Mouse (Mus musculus) forebrain, embryonic 16.5 days (tissue): ENCODE measurements around the gene Usp22. TPM values are rescaled to one million over a fixed set of nuclear protein-coding genes. Genes with fewer than 3 reads are reported as not detected.

ENCODE experiments used
- ATAC-seq: fragments of 200-750 bp; cut with Nextera tagmentation; 2 replicates; pipeline ENCODE4 v1.8.0; 2017; ENCODE audit warnings: mild to moderate bottlenecking, moderate library complexity
- H3K27ac ChIP-seq: fragments of 300-500 bp; sonication (generic); 2 replicates; pipeline ENCODE4 v1.5.1; 2014; ENCODE audit warnings: low read length, control low read depth
- H3K27me3 ChIP-seq: fragments of 300-500 bp; sonication (generic); replicated peaks from 2 replicates; pipeline ENCODE4 v1.6.1; 2014; ENCODE audit warnings: low read length; ENCODE audit not compliant: control insufficient read depth, insufficient read depth
- H3K36me3 ChIP-seq: fragments of 300-500 bp; sonication (generic); 2 replicates; pipeline ENCODE4 v1.6.1; 2014; ENCODE audit not compliant: control insufficient read depth, insufficient read depth
- H3K4me1 ChIP-seq: fragments of 300-500 bp; sonication (generic); replicated peaks from 2 replicates; pipeline ENCODE4 v1.6.1; 2014; ENCODE audit warnings: low read length; ENCODE audit not compliant: control insufficient read depth, insufficient read depth
- H3K4me2 ChIP-seq: fragments of 300-500 bp; sonication (generic); 2 replicates; pipeline ENCODE4 v1.6.1; 2014; ENCODE audit warnings: mild to moderate bottlenecking, low read length, control low read depth
- H3K4me3 ChIP-seq: fragments of 300-500 bp; sonication (generic); replicated peaks from 2 replicates; pipeline ENCODE4 v1.5.1; 2014; ENCODE audit warnings: mild to moderate bottlenecking, low read length, control low read depth
- H3K9ac ChIP-seq: fragments of 300-500 bp; sonication (generic); replicated peaks from 2 replicates; pipeline ENCODE4 v1.6.1; 2014; ENCODE audit warnings: low read depth, low read length, control low read depth
- H3K9me3 ChIP-seq: fragments of 300-500 bp; sonication (generic); 2 replicates; pipeline ENCODE4 v1.6.1; 2016; ENCODE audit warnings: low read length; ENCODE audit not compliant: control insufficient read depth
- WGBS: fragments of 180-500 bp; shearing (Covaris S2); extraction: QIAGEN DNeasy Blood & Tissue Kit; methylation state at CpG from one replicate; pipeline ENCODE4 v1.1.7; 2014; 5-methylcytosine and 5-hydroxymethylcytosine counted together
- polyA plus RNA-seq: library from polyadenylated mRNA; unstranded; fragments of >200 nt; fragmentation: Nextera tagmentation; extraction: Ambion mirVana; gene quantifications from 2 replicates; pipeline ENCODE4 v1.2.1, GENCODE M21; 2015

The Usp22 gene
- 479 and 501 TPM in 2 replicates for polyA plus RNA-seq

DNA sequence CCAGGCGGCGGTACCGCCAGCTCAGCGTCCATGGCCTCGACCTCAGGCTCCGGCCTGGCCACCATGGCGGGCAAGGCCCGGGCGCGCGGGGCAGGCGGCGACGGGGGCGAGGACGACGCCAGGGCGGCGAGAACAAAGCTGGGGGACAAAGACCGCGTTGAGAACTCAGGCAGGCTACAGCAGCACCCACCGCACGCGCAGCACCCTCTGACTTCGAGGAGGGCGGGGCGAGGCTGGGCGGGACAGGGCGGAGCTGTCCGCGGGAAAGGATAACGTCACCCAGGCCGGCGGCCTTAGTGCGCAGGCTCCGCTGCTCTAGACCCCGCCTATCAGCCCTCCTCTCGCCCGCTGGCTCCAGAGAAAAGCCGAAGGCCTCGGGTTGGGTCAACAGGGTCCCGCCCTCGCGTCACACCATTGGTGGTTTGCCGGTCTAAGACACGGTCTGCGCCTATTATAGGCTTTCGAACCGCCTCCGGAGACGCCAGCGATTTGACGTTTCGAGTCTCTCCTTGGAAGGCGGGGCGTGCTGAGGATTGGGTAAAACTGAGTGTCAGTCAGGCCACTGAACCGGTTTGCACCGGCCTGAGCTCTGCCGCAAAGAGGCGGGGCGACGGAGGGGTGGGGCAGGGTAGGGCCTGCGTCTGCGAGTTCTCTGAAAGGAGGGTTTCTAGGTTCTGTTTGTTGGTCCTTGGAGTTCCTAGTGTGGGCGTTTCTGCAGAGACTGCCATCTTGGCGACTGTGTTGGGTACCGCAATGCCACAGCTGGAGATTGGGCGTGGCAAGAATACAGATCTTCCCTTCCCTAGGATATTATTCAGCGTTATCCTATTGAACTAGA, at the start of gene Usp22:
Usp22 (minus strand) TSS at position 235 of the 838 bp plus-strand sequence.
- peak within 1 kb of the TSS; percentile 100 for H3K4me3 ChIP-seq
- WGBS: under 1% methylated on average over 68 of the region's 69 CpGs
- peak within 1 kb of the TSS; percentile 100 for H3K27ac ChIP-seq
- H3K9ac ChIP-seq: peak within 1 kb of the TSS; percentile 100
- H3K9me3 ChIP-seq: no peaks in the 10 kb centered on the region
- peaks cover 38% of the 10 kb centered on the region for H3K4me1 ChIP-seq
- no peaks in the 10 kb centered on the region for H3K36me3 ChIP-seq
- no peaks in the 10 kb centered on the region for H3K27me3 ChIP-seq
- ATAC-seq: peak; percentile 95
- peak within 1 kb of the TSS; percentile 77 for H3K4me2 ChIP-seq

DNA sequence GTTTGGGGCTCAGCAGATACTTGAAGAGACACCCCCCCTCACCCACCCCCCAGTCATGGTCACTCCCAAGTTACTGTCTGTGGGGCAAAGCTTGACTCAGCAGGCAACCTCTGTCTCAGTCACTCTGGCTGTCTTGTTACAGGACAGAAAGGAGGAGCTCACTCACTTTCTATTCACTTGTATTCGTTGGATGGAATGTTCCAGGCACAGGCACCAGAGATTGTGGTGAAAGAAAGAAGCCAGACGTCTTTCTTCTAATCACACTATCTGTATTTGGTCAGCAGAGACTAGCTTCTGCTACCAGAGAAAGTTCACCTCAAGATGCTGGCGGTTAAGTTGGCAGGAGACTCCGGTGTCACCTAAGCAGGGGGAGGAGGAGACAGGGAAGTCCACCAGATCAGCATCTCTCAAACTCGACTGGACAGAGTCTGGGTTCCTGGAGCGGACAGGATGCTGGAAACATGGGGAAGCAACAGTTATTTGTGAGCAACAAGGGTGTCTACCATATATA, 49.4 kb upstream of the Usp22 start:
- no peak overlapping the region for H3K4me3 ChIP-seq
- peaks cover 10% of the 10 kb centered on the region; the same call in 1 of the 2 replicates for H3K4me1 ChIP-seq
- H3K27ac ChIP-seq: no peak overlapping the region
- H3K4me2 ChIP-seq: no peak overlapping the region
- 82% methylated on average over 6 of the region's 6 CpGs for WGBS
- ATAC-seq: no peak
- H3K36me3 ChIP-seq: no peaks in the 10 kb centered on the region
- no peaks in the 10 kb centered on the region for H3K27me3 ChIP-seq
- H3K9me3 ChIP-seq: no peaks in the 10 kb centered on the region
- H3K9ac ChIP-seq: no peak overlapping the region

DNA sequence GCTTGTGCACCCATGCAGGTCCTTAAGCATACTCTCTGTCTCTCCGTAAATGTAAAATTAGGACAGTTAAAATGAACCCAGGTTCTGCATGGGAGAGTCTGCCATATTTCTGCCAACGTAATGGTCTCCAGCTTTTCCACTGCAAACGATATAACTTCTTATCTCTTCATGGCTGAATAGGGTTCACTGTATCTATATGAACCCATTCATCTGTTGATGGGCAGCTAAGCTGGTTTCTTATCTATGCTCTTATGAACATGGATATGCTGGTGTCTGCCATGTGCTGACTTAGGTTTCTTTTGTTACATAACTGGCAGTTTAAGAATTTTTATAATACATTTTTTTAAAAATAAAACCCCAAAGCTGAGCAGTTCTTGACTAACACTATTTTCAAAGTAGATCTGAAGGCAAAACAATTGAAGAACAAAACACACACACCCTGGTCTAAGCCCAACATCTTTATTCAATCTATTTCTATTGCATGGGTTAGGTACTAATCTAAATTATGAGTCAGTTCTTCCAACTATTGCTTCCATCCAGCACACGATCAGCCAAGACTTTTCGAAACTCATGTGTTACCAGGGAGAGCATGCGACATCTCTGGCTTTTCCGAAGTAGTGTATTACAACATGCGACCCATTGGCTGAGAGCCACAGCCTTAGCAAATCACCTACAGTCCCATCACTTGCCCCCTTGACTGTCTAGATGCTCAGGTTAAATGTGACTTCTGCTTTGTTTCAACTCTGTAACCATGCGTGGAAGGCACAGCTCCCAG, 48.3 kb upstream of the Usp22 start:
- H3K9ac ChIP-seq: no peak overlapping the region
- ATAC-seq: no peak
- H3K27me3 ChIP-seq: no peaks in the 10 kb centered on the region
- H3K9me3 ChIP-seq: no peaks in the 10 kb centered on the region
- H3K27ac ChIP-seq: no peak overlapping the region
- peaks cover 10% of the 10 kb centered on the region; the same call in 1 of the 2 replicates for H3K4me1 ChIP-seq
- 86% methylated on average over 9 of the region's 9 CpGs for WGBS
- no peak overlapping the region for H3K4me3 ChIP-seq
- no peak overlapping the region for H3K4me2 ChIP-seq
- no peaks in the 10 kb centered on the region for H3K36me3 ChIP-seq

DNA sequence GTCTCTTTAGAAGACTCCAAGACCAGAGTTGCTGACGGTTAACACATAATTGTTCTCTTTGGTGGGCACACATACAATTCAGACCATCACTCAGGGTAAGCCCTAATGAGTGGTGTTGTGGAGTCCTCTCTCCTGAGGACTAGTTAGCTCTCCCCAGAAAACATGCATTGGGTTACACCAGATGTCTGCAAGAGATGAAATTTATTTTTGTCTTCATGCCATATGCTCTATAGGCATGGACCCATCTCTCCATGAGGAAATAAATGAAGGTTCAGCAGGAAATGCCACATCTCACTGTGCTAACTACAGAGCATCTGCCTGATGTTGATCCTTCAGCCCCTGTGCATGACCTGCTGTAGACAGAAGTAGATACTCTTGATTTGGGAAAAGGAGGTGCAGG, 47.2 kb upstream of the Usp22 start:
- Histone ChIP-seq H3K27ac (no peak overlapping the region), H3K9ac (no peak overlapping the region), H3K4me2 (no peak overlapping the region), H3K36me3 (no peaks in the 10 kb centered on the region), H3K27me3 (no peaks in the 10 kb centered on the region), H3K9me3 (no peaks in the 10 kb centered on the region), H3K4me3 (no peak overlapping the region), H3K4me1 (peaks cover 10% of the 10 kb centered on the region; the same call in 1 of the 2 replicates)
- ATAC-seq: no peak
- WGBS: 71% methylated on average over 1 of the region's 1 CpGs

DNA sequence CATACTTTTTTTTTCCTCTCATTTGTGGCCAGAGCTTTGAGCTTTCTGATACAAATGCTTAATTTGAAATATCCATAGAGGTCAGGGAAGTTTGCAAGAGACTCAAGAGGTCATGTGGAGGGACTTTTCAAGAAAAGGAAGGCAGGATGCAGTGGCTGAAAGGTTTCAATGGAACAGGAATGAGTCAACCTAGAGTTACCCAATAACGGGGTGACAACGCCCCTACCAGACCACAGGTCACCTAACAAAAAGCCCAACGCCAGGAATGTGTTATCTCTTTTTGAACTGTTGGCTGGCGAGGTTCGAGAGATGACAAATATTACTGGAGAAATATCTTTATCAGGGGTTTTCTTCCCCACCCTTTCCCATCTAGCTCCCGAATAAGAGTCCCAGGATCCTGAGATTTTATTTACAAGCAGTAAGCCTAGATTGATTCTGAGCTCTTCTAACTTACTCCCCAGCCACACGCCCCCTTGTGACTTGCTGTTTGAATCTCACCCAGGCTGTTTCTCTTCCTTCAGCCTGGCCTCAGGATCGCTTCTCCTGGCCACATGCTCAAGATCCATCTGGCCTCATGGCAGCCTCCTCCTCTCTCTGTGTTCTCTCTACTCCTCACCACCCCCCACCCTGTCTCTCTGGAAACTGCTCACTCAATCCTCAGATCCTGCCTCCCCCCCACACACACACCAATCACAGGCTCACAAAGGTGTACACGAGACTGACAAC, 45.5 kb upstream of the Usp22 start:
- WGBS: 71% methylated on average over 9 of the region's 9 CpGs
- no peaks in the 10 kb centered on the region for H3K9me3 ChIP-seq
- no peaks in the 10 kb centered on the region for H3K27me3 ChIP-seq
- no peak overlapping the region for H3K9ac ChIP-seq
- H3K36me3 ChIP-seq: no peaks in the 10 kb centered on the region
- H3K27ac ChIP-seq: no peak overlapping the region
- no peak overlapping the region for H3K4me2 ChIP-seq
- ATAC-seq: peak; percentile 45; the same call in 1 of the 2 replicates
- no peaks in the 10 kb centered on the region for H3K4me1 ChIP-seq
- no peak overlapping the region for H3K4me3 ChIP-seq

DNA sequence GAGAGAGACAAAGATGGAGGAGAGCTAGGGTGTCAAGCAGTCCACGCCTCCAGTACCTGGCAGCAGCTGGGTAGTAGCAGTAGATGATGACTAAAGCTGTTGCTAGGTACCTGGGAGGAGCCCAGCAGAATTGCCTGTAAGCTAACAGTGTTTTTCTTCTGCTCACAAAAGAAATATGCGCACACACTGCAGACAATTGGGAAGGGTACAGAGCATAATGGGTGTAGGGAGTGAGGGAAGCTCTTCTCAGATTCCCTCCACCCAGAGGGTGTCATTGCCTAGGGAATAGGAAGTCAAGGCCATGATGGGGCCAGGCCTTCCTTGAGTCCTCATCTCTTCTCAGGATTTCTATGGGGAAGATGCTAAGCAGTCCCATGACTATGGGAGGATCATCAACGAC, 41.1 kb upstream of the Usp22 start:
- Histone ChIP-seq H3K27me3 (no peaks in the 10 kb centered on the region), H3K4me1 (no peaks in the 10 kb centered on the region), H3K27ac (no peak overlapping the region), H3K9me3 (no peaks in the 10 kb centered on the region), H3K4me2 (no peak overlapping the region), H3K36me3 (no peaks in the 10 kb centered on the region), H3K9ac (no peak overlapping the region), H3K4me3 (no peak overlapping the region)
- 92% methylated on average over 3 of the region's 3 CpGs for WGBS
- no peak for ATAC-seq

DNA sequence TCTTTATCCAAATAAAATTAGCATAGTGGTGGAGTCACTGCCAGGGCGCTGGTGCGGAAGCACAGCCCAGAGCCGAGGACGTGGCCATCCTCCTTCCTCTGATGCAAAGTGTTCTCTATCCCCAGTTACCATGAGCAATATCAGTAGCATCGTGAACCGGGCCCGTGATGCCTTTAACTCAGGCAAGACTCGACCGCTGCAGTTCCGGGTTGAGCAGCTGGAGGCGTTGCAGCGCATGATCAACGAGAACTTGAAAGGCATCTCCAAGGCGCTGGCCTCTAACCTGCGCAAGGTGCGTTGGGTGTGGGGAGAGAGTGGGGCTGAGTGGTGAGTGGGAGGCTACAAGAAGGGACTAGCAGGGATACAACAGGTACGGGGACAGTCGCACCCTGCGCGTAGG, 37.2 kb upstream of the Usp22 start:
- H3K4me1 ChIP-seq: no peaks in the 10 kb centered on the region
- H3K9me3 ChIP-seq: no peaks in the 10 kb centered on the region
- no peak overlapping the region for H3K4me3 ChIP-seq
- H3K36me3 ChIP-seq: no peaks in the 10 kb centered on the region
- no peak for ATAC-seq
- H3K27me3 ChIP-seq: no peaks in the 10 kb centered on the region
- H3K4me2 ChIP-seq: no peak overlapping the region
- no peak overlapping the region for H3K9ac ChIP-seq
- no peak overlapping the region for H3K27ac ChIP-seq
- 34% methylated on average over 20 of the region's 20 CpGs for WGBS

DNA sequence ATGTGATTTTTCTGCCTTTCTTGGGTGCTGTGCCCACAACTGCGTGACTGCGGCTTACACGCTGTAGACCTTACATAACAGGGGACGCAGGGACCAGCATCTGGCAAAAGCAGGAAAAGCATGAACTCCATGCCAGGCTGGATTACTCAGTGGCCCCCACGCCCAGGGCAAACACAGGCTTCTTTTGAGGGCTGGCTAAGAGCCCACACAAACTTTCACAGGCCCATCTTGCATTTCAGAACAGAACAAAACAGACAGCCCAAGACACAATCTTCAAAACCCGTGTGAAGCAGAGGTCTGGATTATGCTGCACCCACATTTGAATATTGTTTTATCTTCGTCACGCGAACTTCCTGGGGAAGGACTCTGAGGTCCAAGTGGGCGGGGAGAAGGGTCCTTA, 33.5 kb upstream of the Usp22 start:
- ATAC-seq: no peak
- H3K27ac ChIP-seq: no peak overlapping the region
- H3K4me1 ChIP-seq: no peaks in the 10 kb centered on the region
- H3K9ac ChIP-seq: no peak overlapping the region
- H3K27me3 ChIP-seq: no peaks in the 10 kb centered on the region
- H3K4me2 ChIP-seq: no peak overlapping the region
- WGBS: 81% methylated on average over 10 of the region's 10 CpGs
- no peaks in the 10 kb centered on the region for H3K9me3 ChIP-seq
- no peak overlapping the region for H3K4me3 ChIP-seq
- H3K36me3 ChIP-seq: no peaks in the 10 kb centered on the region
